Mouse (Mus musculus) midbrain, embryonic 15.5 days (tissue): ENCODE data around the gene Proca1. TPM values are rescaled to one million over a fixed set of nuclear protein-coding genes. Genes with fewer than 3 reads are reported as not detected.

Experiments
- ATAC-seq: fragments of 200-750 bp; cut with Nextera tagmentation; replicated peaks from 2 replicates; pipeline ENCODE4 v1.8.0; 2017; ENCODE audit warnings: moderate TSS enrichment
- H3K27ac ChIP-seq: fragments of 300-500 bp; sonication (generic); 2 replicates; pipeline ENCODE4 v1.5.1; 2015; ENCODE audit warnings: mild to moderate bottlenecking, inconsistent platforms
- H3K27me3 ChIP-seq: fragments of 300-500 bp; sonication (generic); replicated peaks from 2 replicates; pipeline ENCODE4 v1.6.1; 2015; ENCODE audit warnings: inconsistent platforms
- H3K36me3 ChIP-seq: fragments of 300-500 bp; sonication (generic); replicated peaks from 2 replicates; pipeline ENCODE4 v1.6.1; 2015; ENCODE audit warnings: inconsistent platforms
- H3K4me1 ChIP-seq: fragments of 300-500 bp; sonication (generic); 2 replicates; pipeline ENCODE4 v1.6.1; 2015; ENCODE audit warnings: inconsistent platforms
- H3K4me2 ChIP-seq: fragments of 300-500 bp; sonication (generic); 2 replicates; pipeline ENCODE4 v1.6.1; 2015; ENCODE audit warnings: inconsistent platforms, mild to moderate bottlenecking, moderate library complexity
- H3K4me3 ChIP-seq: fragments of 300-500 bp; sonication (generic); 2 replicates; pipeline ENCODE4 v1.5.1; 2015; ENCODE audit warnings: mild to moderate bottlenecking, inconsistent platforms
- H3K9ac ChIP-seq: fragments of 300-500 bp; sonication (generic); 2 replicates; pipeline ENCODE4 v1.6.1; 2015; ENCODE audit warnings: mild to moderate bottlenecking, inconsistent platforms
- H3K9me3 ChIP-seq: fragments of 300-500 bp; sonication (generic); 2 replicates; pipeline ENCODE4 v1.6.1; 2016; ENCODE audit warnings: inconsistent platforms
- WGBS: fragments of 180-500 bp; shearing (Covaris S2); methylation state at CpG from one replicate; pipeline ENCODE4 v1.1.7; 2015; ENCODE audit warnings: mixed read lengths; 5-methylcytosine and 5-hydroxymethylcytosine counted together
- polyA plus RNA-seq: library from polyadenylated mRNA; unstranded; fragments of >200 nt; fragmentation: Nextera tagmentation; extraction: Ambion mirVana; gene quantifications from 2 replicates; pipeline ENCODE4 v1.2.1, GENCODE M21; 2015

Gene Proca1
- 1.7 and 2.2 TPM in 2 replicates for polyA plus RNA-seq

GRCm38 (mm10) chr11:78193113-78193512 lies at the start of gene Proca1:
Gene Proca1, plus strand, starts transcription at chr11:78193392.
- WGBS: 91% methylated on average over 1 of the region's 1 CpGs
- peaks cover 17% of the 10 kb centered on the region for H3K36me3 ChIP-seq
- no peaks in the 10 kb centered on the region for H3K9me3 ChIP-seq
- ATAC-seq: no peak
- H3K4me2 ChIP-seq: no peak within 1 kb of the TSS
- H3K27ac ChIP-seq: no peak within 1 kb of the TSS
- H3K27me3 ChIP-seq: no peaks in the 10 kb centered on the region
- H3K4me3 ChIP-seq: no peak within 1 kb of the TSS
- peaks cover 22% of the 10 kb centered on the region for H3K4me1 ChIP-seq
- no peak within 1 kb of the TSS for H3K9ac ChIP-seq

DNA sequence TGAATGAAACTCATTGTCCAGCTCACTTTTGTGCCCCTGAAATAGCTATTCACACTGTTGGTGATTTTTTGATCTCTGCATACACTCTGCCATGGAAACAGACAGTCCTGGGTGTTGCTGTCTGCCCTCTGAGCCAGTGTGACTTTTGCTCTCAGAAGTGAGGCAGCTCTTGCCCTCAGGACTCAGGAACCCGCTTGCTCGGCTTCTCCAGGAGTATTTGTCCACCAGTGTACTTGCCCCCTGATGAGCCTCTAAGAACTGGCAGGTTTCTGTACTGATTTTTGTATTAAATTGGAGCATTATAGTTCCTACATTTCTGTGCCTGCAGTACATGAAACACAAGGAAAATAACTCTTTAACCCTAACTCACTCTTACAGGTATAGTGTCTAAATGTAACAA lies 49.7 kb upstream of the Proca1 start:
- H3K4me1 ChIP-seq: no peaks in the 10 kb centered on the region
- H3K9ac ChIP-seq: no peak overlapping the region
- WGBS: 78% methylated on average over 2 of the region's 2 CpGs
- H3K9me3 ChIP-seq: no peaks in the 10 kb centered on the region
- H3K27ac ChIP-seq: no peak overlapping the region
- no peak for ATAC-seq
- H3K36me3 ChIP-seq: peaks cover 8% of the 10 kb centered on the region; the same call in 1 of the 2 replicates
- H3K27me3 ChIP-seq: no peaks in the 10 kb centered on the region
- no peak overlapping the region for H3K4me3 ChIP-seq
- H3K4me2 ChIP-seq: no peak overlapping the region

DNA sequence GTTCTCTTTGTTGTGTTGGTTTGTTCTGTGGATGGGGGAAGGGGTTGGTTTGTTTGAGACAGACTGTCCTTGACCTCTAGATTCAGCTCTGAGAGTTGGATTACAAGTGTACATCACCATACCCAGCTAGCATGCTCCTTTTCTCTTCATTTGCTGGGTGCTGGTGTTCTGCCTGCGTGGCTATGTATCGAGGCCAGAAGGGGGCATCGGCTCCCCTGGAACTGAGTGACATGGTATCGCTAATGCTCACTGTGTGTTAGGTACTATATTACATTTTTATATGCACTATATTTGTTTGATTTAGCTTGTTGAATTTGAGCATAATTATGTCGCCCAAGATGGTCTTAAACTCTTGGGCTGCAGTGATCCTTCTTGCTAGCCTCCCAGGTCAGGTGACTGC lies 47.0 kb upstream of the Proca1 start:
- peaks cover 12% of the 10 kb centered on the region; the same call in 1 of the 2 replicates for H3K36me3 ChIP-seq
- 91% methylated on average over 5 of the region's 5 CpGs for WGBS

DNA sequence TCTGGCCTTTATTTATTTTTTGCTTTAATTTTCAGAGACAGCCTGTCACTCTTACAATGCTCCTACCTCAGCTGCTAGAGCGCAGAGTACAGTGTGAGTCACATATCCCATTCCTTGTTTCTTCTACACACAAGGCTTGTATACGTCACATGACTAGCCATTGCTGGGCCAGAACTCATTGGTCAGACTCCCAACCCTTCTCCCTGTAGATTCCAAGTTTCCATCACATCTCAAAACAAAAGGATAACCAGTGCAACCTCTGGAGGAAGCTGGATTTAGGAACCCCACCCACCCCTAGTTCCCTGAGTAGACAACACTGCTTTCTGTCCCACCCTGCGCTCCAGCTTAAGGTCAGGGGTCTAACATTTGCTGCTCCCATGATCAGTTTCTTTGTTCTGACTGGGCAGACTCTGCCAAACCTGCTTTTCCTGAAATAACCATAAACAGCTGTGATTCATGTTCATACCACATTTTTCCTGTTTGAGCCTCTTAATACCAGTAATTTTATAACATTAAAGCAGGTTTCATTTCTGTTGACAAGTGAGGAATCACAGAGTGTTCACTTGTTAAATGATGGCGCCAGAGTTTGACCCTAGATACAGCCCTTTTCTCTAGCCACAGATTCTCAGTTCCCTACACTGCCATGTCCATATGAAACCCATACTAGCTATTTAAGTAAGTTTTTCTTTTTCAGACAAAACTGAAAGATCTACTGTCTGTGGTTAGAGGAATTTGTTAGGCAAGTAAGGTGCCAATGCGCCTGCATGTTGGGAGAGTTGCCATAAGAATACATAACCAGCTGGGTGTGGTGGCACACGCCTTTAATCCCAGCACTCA lies 46.3 kb upstream of the Proca1 start:
- H3K27ac ChIP-seq: no peak overlapping the region
- no peak overlapping the region for H3K4me3 ChIP-seq
- peaks cover 12% of the 10 kb centered on the region; the same call in 1 of the 2 replicates for H3K36me3 ChIP-seq
- no peak overlapping the region for H3K4me2 ChIP-seq
- H3K9ac ChIP-seq: no peak overlapping the region
- H3K9me3 ChIP-seq: no peaks in the 10 kb centered on the region
- ATAC-seq: no peak
- WGBS: 95% methylated on average over 6 of the region's 6 CpGs
- no peaks in the 10 kb centered on the region for H3K4me1 ChIP-seq
- H3K27me3 ChIP-seq: no peaks in the 10 kb centered on the region

More for the DNA sequence above, 47.0 kb upstream of the Proca1 start:
- H3K4me3 ChIP-seq: no peak overlapping the region
- H3K4me2 ChIP-seq: no peak overlapping the region
- H3K4me1 ChIP-seq: no peaks in the 10 kb centered on the region
- no peaks in the 10 kb centered on the region for H3K9me3 ChIP-seq
- no peaks in the 10 kb centered on the region for H3K27me3 ChIP-seq
- no peak for ATAC-seq
- no peak overlapping the region for H3K27ac ChIP-seq
- no peak overlapping the region for H3K9ac ChIP-seq

GRCm38 (mm10) chr11:78151161-78151560 lies 42.0 kb upstream of the Proca1 start:
- Histone ChIP-seq H3K36me3 (peaks cover 20% of the 10 kb centered on the region), H3K4me2 (no peak overlapping the region), H3K9me3 (no peaks in the 10 kb centered on the region), H3K27me3 (no peaks in the 10 kb centered on the region), H3K9ac (no peak overlapping the region), H3K4me1 (peaks cover 17% of the 10 kb centered on the region), H3K4me3 (no peak overlapping the region), H3K27ac (0 out of 2 replicates have a peak overlapping the region, but pooled peaks have one; percentile 10)
- ATAC-seq: no peak
- 31% methylated on average over 1 of the region's 1 CpGs for WGBS

- Histone ChIP-seq H3K9ac (no peak overlapping the region), H3K4me1 (peaks cover 17% of the 10 kb centered on the region), H3K36me3 (peaks cover 23% of the 10 kb centered on the region), H3K9me3 (no peaks in the 10 kb centered on the region), H3K27ac (peak overlapping the region; percentile 71), H3K27me3 (no peaks in the 10 kb centered on the region), H3K4me3 (no peak overlapping the region), H3K4me2 (no peak overlapping the region)
- peak; percentile 82 for ATAC-seq
- WGBS: 56% methylated on average over 9 of the region's 9 CpGs
Measured at GRCm38 (mm10) chr11:78152299-78153231, 40.6 kb upstream of the Proca1 start.

DNA sequence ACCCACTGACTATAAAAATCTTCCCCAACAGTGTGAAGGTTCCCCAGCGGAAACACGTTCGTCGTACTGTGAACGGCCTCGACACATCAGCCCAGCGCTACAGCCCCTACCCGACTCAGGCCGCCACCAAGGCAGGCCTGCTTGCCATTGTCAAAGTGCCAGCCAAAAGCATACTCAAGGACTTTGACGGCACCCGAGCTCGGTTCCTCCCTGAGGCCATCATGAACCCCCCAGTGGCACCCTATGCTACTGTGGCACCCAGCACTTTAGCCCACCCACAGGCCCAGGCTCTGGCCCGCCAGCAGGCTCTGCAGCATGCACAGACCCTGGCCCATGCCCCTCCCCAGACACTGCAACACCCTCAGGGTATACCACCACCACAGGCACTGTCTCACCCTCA lies 39.4 kb upstream of the Proca1 start:
- H3K27ac ChIP-seq: peak overlapping the region; percentile 71
- no peak overlapping the region for H3K4me2 ChIP-seq
- H3K4me3 ChIP-seq: no peak overlapping the region
- no peak overlapping the region for H3K9ac ChIP-seq
- no peaks in the 10 kb centered on the region for H3K27me3 ChIP-seq
- H3K9me3 ChIP-seq: no peaks in the 10 kb centered on the region
- peaks cover 22% of the 10 kb centered on the region for H3K4me1 ChIP-seq
- H3K36me3 ChIP-seq: peaks cover 32% of the 10 kb centered on the region
- ATAC-seq: 0 out of 2 replicates have a peak, but pooled peaks have one; percentile 24
- 73% methylated on average over 13 of the region's 13 CpGs for WGBS

DNA sequence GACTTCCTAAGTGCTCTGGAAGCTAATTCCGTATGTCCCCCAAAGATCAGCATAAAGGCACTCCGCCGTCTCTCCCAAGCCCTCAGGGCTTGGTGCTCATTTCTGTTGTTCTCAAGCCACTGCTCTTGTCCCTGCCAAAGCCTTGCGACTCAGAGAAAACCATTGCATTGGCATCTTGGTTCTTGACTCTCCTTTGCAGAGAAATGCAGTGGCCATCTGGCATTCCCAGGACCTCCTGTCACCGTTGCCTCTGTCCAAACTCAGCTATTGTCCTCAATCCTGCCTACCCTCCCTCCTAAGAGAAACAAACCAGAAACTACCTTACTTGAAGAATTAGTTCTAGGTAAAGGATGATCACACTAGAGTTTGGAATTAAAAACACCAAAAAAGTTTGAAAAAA lies 37.5 kb upstream of the Proca1 start:
- Histone ChIP-seq H3K36me3 (peaks cover 33% of the 10 kb centered on the region), H3K27me3 (no peaks in the 10 kb centered on the region), H3K4me3 (no peak overlapping the region), H3K9ac (no peak overlapping the region), H3K4me2 (no peak overlapping the region), H3K9me3 (no peaks in the 10 kb centered on the region), H3K27ac (no peak overlapping the region), H3K4me1 (peaks cover 24% of the 10 kb centered on the region)
- ATAC-seq: no peak
- WGBS: 74% methylated on average over 5 of the region's 5 CpGs

DNA sequence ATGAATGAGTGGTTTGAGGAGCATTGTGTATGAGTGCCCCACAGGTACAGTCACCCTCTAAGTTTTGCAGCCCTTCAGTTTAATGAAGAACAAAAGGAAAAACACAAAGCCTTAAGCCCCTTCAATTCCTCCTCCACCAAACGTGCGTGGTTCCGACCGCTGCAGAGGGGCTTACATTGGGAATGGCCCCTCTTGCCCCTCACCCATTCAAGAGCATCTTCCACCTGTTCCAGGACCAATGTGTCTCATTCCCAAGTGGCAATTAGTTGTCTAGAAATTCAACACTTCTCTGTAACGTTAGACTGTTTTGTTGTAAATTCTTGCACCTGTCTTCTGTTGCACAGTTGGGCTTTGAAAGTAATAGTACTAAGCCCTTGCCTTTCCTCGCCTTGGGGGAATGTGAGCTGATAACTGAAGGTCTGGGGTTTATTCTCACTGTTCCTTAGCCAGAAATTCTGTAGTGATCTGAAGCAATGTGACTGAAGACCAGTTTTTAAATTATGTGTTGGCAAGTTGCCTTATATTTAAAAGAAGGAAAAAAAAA lies 37.0 kb upstream of the Proca1 start:
- WGBS: 68% methylated on average over 6 of the region's 6 CpGs
- H3K36me3 ChIP-seq: peaks cover 39% of the 10 kb centered on the region

DNA sequence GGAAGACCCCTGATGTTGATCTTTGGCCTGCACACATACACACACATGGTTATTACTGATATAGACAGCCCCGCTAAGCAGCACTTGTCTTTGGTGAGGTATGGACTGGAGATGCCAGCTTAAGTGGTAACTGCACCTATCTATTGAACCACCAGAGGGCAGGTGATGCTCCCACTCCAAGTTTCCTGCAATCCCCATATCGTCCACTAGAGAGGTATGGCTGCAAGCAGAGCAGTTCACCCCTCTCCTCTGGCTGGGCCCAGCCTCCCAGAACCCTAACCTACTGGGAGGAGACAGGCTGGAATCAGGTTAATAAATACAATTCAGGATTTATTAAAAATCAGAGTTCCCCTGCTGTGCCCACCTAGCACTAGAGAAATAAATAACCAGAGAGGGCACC lies 34.1 kb upstream of the Proca1 start:
- Histone ChIP-seq H3K36me3 (peaks cover 39% of the 10 kb centered on the region), H3K4me3 (no peak overlapping the region), H3K9me3 (no peaks in the 10 kb centered on the region), H3K4me2 (no peak overlapping the region), H3K9ac (no peak overlapping the region), H3K27ac (no peak overlapping the region), H3K27me3 (no peaks in the 10 kb centered on the region), H3K4me1 (peaks cover 32% of the 10 kb centered on the region)
- WGBS: 38% methylated on average over 2 of the region's 2 CpGs
- peak; percentile 38 for ATAC-seq

More for the DNA sequence above, 37.0 kb upstream of the Proca1 start:
- Histone ChIP-seq H3K4me2 (no peak overlapping the region), H3K9ac (no peak overlapping the region), H3K27me3 (no peaks in the 10 kb centered on the region), H3K4me3 (no peak overlapping the region), H3K9me3 (no peaks in the 10 kb centered on the region), H3K4me1 (peaks cover 24% of the 10 kb centered on the region), H3K27ac (no peak overlapping the region)
- ATAC-seq: no peak

DNA sequence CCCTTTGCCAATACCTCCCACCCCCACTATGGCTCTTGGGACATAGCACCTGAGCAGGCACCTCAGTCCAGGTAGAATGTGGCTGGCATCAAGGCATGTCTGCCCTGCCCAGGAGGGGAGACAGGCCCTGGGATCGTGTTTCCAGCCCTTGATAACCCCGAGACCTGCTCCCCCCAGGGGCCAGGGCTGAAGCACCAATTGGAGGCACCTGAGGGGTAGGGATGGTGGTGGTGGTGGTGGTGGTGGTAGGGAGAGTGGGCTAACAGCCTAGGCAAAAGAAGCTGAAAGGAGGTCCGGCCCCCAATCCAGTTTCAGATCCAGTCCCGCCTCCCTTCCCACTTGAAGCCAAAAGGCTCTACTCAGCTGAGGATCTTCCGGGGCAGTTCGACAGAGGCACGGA lies 33.6 kb upstream of the Proca1 start:
- Histone ChIP-seq H3K9ac (no peak overlapping the region), H3K9me3 (no peaks in the 10 kb centered on the region), H3K36me3 (peaks cover 36% of the 10 kb centered on the region), H3K4me3 (no peak overlapping the region), H3K27me3 (no peaks in the 10 kb centered on the region), H3K4me2 (no peak overlapping the region), H3K4me1 (peaks cover 32% of the 10 kb centered on the region), H3K27ac (no peak overlapping the region)
- 84% methylated on average over 7 of the region's 7 CpGs for WGBS
- ATAC-seq: 0 out of 2 replicates have a peak, but pooled peaks have one; percentile 5

GRCm38 (mm10) chr11:78160171-78160570 lies 33.0 kb upstream of the Proca1 start:
- 88% methylated on average over 18 of the region's 18 CpGs for WGBS
- H3K4me1 ChIP-seq: peaks cover 32% of the 10 kb centered on the region
- H3K4me2 ChIP-seq: no peak overlapping the region
- no peak overlapping the region for H3K9ac ChIP-seq
- no peaks in the 10 kb centered on the region for H3K9me3 ChIP-seq
- no peak for ATAC-seq
- H3K4me3 ChIP-seq: no peak overlapping the region
- H3K27me3 ChIP-seq: no peaks in the 10 kb centered on the region
- no peak overlapping the region; the same call in 1 of the 2 replicates for H3K27ac ChIP-seq
- peaks cover 30% of the 10 kb centered on the region for H3K36me3 ChIP-seq
